Mouse (Mus musculus) kidney, adult 11 months (tissue): ENCODE results near the gene Zfp973.
A peak's percentile ranks its signal among the peaks of the same experiment; 100 is the strongest.
"Not testable (repeated sequence)": the region's sequence is repeated elsewhere in the genome, so short reads cannot be mapped to it uniquely, and the experiment has no call there.

Source experiments
- DNase-seq: peaks from one replicate; pipeline ENCODE4 v3.0.0; 2022

Zfp973 gene

GRCm38 (mm10) chr2:176670222-176670621, at the start of gene Zfp973:
TSS of gene Zfp973 (plus strand) at chr2:176670522.
- DNase-seq, result not testable (repeated sequence)

DNA sequence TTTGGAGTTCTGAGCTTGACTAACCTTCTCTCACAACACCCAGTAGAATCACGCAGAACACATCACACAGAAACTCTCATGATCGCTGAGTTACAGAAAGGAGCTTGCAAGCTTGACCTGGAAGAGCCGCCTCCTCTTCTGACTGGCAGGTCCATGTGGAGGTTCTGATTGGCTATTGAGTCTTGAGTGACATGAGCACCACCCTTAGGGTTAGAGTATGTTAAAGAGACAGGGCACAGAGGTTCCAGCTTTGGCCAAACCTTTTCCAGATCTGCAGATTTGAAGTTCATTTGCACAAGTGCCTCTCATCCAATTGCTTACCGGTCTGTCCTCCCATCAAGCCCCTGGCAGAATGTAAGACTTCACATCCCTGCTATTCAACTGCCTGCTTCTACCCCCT, 34.1 kb upstream of the Zfp973 start, which contains the start of gene Gm14308:
Gm14308 (minus strand) TSS at position 101 of the 400 bp plus-strand sequence.
- not testable (repeated sequence) for DNase-seq

DNA sequence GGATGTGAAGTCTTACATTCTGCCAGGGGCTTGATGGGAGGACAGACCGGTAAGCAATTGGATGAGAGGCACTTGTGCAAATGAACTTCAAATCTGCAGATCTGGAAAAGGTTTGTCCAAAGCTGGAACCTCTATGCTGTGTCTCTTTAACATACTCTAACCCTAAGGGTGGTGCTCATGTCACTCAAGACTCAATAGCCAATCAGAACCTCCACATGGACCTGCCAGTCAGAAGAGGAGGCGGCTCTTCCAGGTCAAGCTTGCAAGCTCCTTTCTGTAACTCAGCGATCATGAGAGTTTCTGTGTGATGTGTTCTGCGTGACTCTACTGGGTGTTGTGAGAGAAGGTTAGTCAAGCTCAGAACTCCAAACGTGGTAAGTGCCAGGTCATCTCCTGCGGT, 37.7 kb downstream of the Zfp973 start, which contains the start of gene Gm14305:
Gm14305 (plus strand) TSS at position 278 of the 400 bp plus-strand sequence.
- peak; percentile 60 for DNase-seq
